Mouse (Mus musculus) embryonic fibroblast, embryonic 13.5 days (primary cell): Measurements from ENCODE around the gene Cacna1e.

Experiments used
- CTCF ChIP-seq: IDR thresholded peaks from 2 replicates; pipeline ENCODE4 v1.5.1; 2011; ENCODE audit warnings: mild to moderate bottlenecking, control low read depth, low read length, moderate library complexity, borderline replicate concordance; ENCODE audit not compliant: insufficient read depth
- POLR2A ChIP-seq: IDR thresholded peaks from 2 replicates; pipeline ENCODE4 v1.6.1; 2011; ENCODE audit warnings: low read depth, mild to moderate bottlenecking, control low read depth, low read length, moderate library complexity

DNA sequence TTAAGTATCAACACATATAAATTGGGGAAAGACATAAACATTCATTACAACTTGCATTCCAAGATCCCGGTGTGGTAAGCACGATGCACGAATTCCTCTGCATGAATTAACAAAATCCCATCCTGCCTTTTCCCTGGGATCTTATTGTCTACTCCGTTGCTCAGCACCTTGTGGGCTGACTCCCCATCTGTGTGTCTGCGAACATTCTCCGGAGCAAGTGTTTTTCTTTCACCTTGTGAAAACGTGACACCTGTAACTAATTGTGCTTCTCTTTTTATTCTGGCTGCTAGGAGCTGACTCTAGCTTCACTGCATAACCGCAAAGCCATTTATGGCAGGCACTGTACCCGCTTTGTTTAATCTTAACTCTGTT is 52.1 kb downstream of the Cacna1e start:
- TF ChIP-seq CTCF (no peak), POLR2A (no peak)
